Mouse (Mus musculus) hindbrain, embryonic 16.5 days (tissue): ENCODE measurements around the gene Kmt5b. TPM values are rescaled to one million over a fixed set of nuclear protein-coding genes. Genes with fewer than 3 reads are reported as not detected.

Experiments used
- ATAC-seq: fragments of 200-750 bp; cut with Nextera tagmentation; 2 replicates; pipeline ENCODE4 v1.8.0; 2017; ENCODE audit warnings: moderate TSS enrichment, moderate library complexity
- H3K27ac ChIP-seq: fragments of 300-500 bp; sonication (generic); 2 replicates; pipeline ENCODE4 v1.5.1; 2014; ENCODE audit warnings: low read depth, mild to moderate bottlenecking, control low read depth, low read length, moderate library complexity
- H3K27me3 ChIP-seq: fragments of 300-500 bp; sonication (generic); replicated peaks from 2 replicates; pipeline ENCODE4 v1.6.1; 2014; ENCODE audit warnings: low read length; ENCODE audit not compliant: control insufficient read depth, insufficient read depth
- H3K36me3 ChIP-seq: fragments of 300-500 bp; sonication (generic); 2 replicates; pipeline ENCODE4 v1.6.1; 2014; ENCODE audit warnings: mild to moderate bottlenecking, low read length, moderate library complexity, mixed read lengths; ENCODE audit not compliant: control insufficient read depth, insufficient read depth
- H3K4me1 ChIP-seq: fragments of 300-500 bp; sonication (generic); 2 replicates; pipeline ENCODE4 v1.6.1; 2014; ENCODE audit warnings: low read depth, low read length; ENCODE audit not compliant: control insufficient read depth, insufficient read depth
- H3K4me2 ChIP-seq: fragments of 300-500 bp; sonication (generic); 2 replicates; pipeline ENCODE4 v1.6.1; 2014; ENCODE audit warnings: mild to moderate bottlenecking, low read length, control low read depth, moderate library complexity
- H3K4me3 ChIP-seq: fragments of 300-500 bp; sonication (generic); 2 replicates; pipeline ENCODE4 v1.5.1; 2014; ENCODE audit warnings: mild to moderate bottlenecking, low read length, control low read depth, moderate library complexity
- H3K9ac ChIP-seq: fragments of 300-500 bp; sonication (generic); 2 replicates; pipeline ENCODE4 v1.6.1; 2014; ENCODE audit warnings: low read depth, mild to moderate bottlenecking, control low read depth, low read length, moderate library complexity
- H3K9me3 ChIP-seq: fragments of 300-500 bp; sonication (generic); 2 replicates; pipeline ENCODE4 v1.6.1; 2014; ENCODE audit warnings: mild to moderate bottlenecking, low read length, moderate library complexity; ENCODE audit not compliant: control insufficient read depth
- WGBS: fragments of 180-500 bp; shearing (Covaris S2); extraction: QIAGEN DNeasy Blood & Tissue Kit; methylation state at CpG from one replicate; pipeline ENCODE4 v1.1.7; 2014; 5-methylcytosine and 5-hydroxymethylcytosine counted together
- polyA plus RNA-seq: library from polyadenylated mRNA; unstranded; fragments of >200 nt; fragmentation: Nextera tagmentation; extraction: Ambion mirVana; gene quantifications from 2 replicates; pipeline ENCODE4 v1.2.1, GENCODE M21; 2015

The Kmt5b gene
- polyA plus RNA-seq, 1 experiment from 2014 or later = 32.4 TPM

GRCm38 (mm10) chr19:3736001-3736400, 31.2 kb upstream of the Kmt5b start:
- no peak overlapping the region for H3K9ac ChIP-seq
- H3K9me3 ChIP-seq = no peaks in the 10 kb centered on the region
- no peak overlapping the region for H3K4me2 ChIP-seq
- no peak overlapping the region for H3K4me3 ChIP-seq
- no peak overlapping the region for H3K27ac ChIP-seq
- H3K4me1 ChIP-seq = no peaks in the 10 kb centered on the region
- H3K36me3 ChIP-seq = no peaks in the 10 kb centered on the region
- no peaks in the 10 kb centered on the region for H3K27me3 ChIP-seq
- WGBS = 87% methylated on average over 3 of the region's 3 CpGs
- ATAC-seq = no peak

- Histone ChIP-seq H3K36me3 (no peaks in the 10 kb centered on the region), H3K4me3 (no peak overlapping the region), H3K4me1 (peaks cover 5% of the 10 kb centered on the region), H3K27ac (no peak overlapping the region), H3K27me3 (no peaks in the 10 kb centered on the region), H3K9ac (no peak overlapping the region), H3K9me3 (no peaks in the 10 kb centered on the region), H3K4me2 (no peak overlapping the region)
- 89% methylated on average over 7 of the region's 7 CpGs for WGBS
- no peak for ATAC-seq
These were observed 27.6 kb upstream of the Kmt5b start for GRCm38 (mm10) chr19:3739650-3740049.

GRCm38 (mm10) chr19:3742716-3743115, 24.5 kb upstream of the Kmt5b start:
- WGBS = 25% methylated on average over 4 of the region's 4 CpGs
- Histone ChIP-seq H3K4me2 (peak overlapping the region; percentile 33), H3K27ac (peak overlapping the region; percentile 57), H3K4me3 (no peak overlapping the region), H3K27me3 (no peaks in the 10 kb centered on the region), H3K9me3 (no peaks in the 10 kb centered on the region), H3K9ac (no peak overlapping the region; the same call in 1 of the 2 replicates), H3K4me1 (peaks cover 5% of the 10 kb centered on the region), H3K36me3 (no peaks in the 10 kb centered on the region)
- peak; percentile 40; the same call in 1 of the 2 replicates for ATAC-seq

DNA sequence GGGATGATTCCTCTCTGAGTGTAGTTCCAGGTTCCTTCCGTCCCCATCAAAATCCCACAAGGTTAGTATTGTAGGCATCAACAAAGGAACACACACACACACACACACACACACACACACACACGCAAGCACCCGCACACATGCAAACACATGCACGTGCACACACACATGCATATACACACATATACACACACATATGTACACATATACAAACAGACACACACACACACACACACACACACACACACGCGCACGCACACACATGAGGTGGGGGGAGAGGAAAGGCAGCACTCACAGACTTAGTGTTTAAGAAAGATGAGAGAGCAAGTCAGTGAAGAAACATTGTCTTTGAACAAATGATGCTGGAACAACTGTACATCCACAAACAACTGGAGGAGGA, 23.9 kb upstream of the Kmt5b start:
- H3K4me2 ChIP-seq = peak overlapping the region; percentile 64
- peak overlapping the region; percentile 49; the same call in 1 of the 2 replicates for H3K27ac ChIP-seq
- no peak overlapping the region for H3K9ac ChIP-seq
- H3K4me1 ChIP-seq = peaks cover 5% of the 10 kb centered on the region
- ATAC-seq = 0 out of 2 replicates have a peak, but pooled peaks have one; percentile 45
- no peaks in the 10 kb centered on the region; the same call in 1 of the 2 replicates for H3K9me3 ChIP-seq
- H3K36me3 ChIP-seq = no peaks in the 10 kb centered on the region
- H3K27me3 ChIP-seq = no peaks in the 10 kb centered on the region
- peak overlapping the region; percentile 56 for H3K4me3 ChIP-seq
- 70% methylated on average over 7 of the region's 7 CpGs for WGBS

DNA sequence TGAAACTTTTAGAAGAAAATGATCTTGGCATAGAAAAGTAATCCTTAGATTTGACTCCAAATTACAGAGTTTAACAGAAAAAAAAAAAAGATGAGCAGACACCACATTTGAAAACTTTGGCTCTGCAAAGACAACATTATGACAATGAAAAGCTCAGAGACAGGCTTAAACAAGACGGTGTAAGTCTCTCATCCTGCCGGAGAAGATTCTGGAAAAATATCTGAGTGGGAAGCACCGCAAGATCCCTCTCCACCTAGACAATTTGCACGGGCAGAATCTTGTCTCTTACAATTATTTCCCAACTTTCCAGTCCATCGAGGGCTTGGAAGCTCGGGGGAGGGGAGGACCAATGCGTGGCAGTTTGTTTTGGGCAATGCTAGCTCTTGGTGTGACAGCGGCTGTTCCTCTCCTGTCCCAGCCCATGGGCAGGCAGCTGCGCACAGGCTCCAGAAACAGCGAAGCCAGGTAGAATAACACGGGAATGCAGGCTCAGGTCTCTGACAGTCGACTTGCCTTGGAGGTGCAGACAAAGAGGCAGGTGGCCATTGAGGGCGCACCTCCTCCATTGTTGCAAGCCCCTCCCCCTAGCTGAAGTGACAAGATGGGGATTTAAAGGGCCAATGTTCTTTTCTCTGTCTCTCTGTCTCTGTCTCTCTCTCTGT, 23.2 kb upstream of the Kmt5b start:
- Histone ChIP-seq H3K4me1 (peaks cover 5% of the 10 kb centered on the region), H3K9ac (peak overlapping the region; percentile 67), H3K27me3 (no peaks in the 10 kb centered on the region), H3K4me2 (peak overlapping the region; percentile 64), H3K9me3 (no peaks in the 10 kb centered on the region; the same call in 1 of the 2 replicates), H3K4me3 (peak overlapping the region; percentile 56), H3K36me3 (no peaks in the 10 kb centered on the region), H3K27ac (peak overlapping the region; percentile 91)
- 2% methylated on average over 13 of the region's 13 CpGs for WGBS
- peak; percentile 83 for ATAC-seq

- H3K4me2 ChIP-seq = no peak overlapping the region
- no peak overlapping the region for H3K27ac ChIP-seq
- H3K27me3 ChIP-seq = no peaks in the 10 kb centered on the region
- no peaks in the 10 kb centered on the region for H3K36me3 ChIP-seq
- no peaks in the 10 kb centered on the region for H3K4me1 ChIP-seq
- H3K9me3 ChIP-seq = no peaks in the 10 kb centered on the region; the same call in 1 of the 2 replicates
- H3K9ac ChIP-seq = no peak overlapping the region
- H3K4me3 ChIP-seq = no peak overlapping the region
- no peak for ATAC-seq
- WGBS = 60% methylated on average over 8 of the region's 8 CpGs
These were observed 14.5 kb upstream of the Kmt5b start for GRCm38 (mm10) chr19:3752621-3753239.

DNA sequence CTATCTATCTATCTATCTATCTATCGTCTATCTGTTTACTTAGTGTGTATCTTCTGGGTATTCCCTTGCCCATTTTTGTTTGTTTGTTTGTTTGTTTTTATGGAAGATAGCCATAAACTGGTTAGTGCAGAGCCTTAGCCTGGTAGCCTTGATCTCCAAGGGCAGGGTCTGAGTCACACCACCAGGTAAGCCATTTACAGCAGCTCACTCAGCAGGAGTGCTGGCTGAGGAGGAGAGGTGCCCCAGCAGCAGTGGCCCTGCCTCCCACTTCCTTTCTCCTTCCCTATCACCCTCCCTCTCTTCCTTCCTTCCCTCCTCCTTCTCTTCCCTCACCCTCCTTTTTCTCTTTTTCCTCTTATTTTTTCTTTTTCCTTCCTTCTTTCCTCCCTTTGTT, 14.0 kb upstream of the Kmt5b start:
- no peaks in the 10 kb centered on the region; the same call in 1 of the 2 replicates for H3K9me3 ChIP-seq
- H3K27ac ChIP-seq = no peak overlapping the region
- no peak overlapping the region for H3K9ac ChIP-seq
- no peak for ATAC-seq
- no peak overlapping the region for H3K4me2 ChIP-seq
- WGBS = 82% methylated on average over 1 of the region's 1 CpGs
- no peaks in the 10 kb centered on the region for H3K4me1 ChIP-seq
- no peak overlapping the region for H3K4me3 ChIP-seq
- H3K27me3 ChIP-seq = no peaks in the 10 kb centered on the region
- no peaks in the 10 kb centered on the region for H3K36me3 ChIP-seq

DNA sequence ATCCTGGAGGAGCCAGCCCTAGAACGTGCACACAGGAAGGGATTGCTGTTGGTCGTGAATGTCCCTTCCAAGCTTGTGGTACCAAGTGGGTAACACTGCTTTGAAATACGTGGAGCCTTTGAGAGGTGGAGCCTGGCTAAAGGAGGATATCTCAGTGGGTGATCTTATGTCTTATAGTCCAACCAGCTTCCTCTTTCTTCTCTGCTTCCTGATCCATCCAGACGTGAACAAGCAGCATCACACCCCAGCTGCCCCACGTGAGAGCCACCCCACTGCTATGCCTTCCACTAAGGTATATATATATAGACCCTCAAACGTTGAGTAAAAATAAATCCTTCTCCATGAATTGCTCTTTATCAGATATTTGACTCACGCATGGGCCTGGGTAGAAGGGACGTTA, 13.5 kb upstream of the Kmt5b start:
- Histone ChIP-seq H3K36me3 (no peaks in the 10 kb centered on the region), H3K9me3 (no peaks in the 10 kb centered on the region), H3K4me2 (no peak overlapping the region), H3K9ac (no peak overlapping the region), H3K27me3 (no peaks in the 10 kb centered on the region), H3K4me1 (no peaks in the 10 kb centered on the region), H3K27ac (no peak overlapping the region), H3K4me3 (no peak overlapping the region)
- 69% methylated on average over 8 of the region's 8 CpGs for WGBS
- ATAC-seq = no peak

GRCm38 (mm10) chr19:3757861-3758260, 9.4 kb upstream of the Kmt5b start:
- no peaks in the 10 kb centered on the region for H3K4me1 ChIP-seq
- H3K4me2 ChIP-seq = no peak overlapping the region
- H3K4me3 ChIP-seq = no peak overlapping the region
- H3K36me3 ChIP-seq = no peaks in the 10 kb centered on the region
- H3K27ac ChIP-seq = no peak overlapping the region
- no peak overlapping the region for H3K9ac ChIP-seq
- 50% methylated on average over 1 of the region's 1 CpGs for WGBS
- H3K27me3 ChIP-seq = no peaks in the 10 kb centered on the region
- no peak for ATAC-seq
- no peaks in the 10 kb centered on the region for H3K9me3 ChIP-seq
